Mouse (Mus musculus) monocyte, adult 5-6 weeks (primary cell): Measurements from ENCODE around the gene Dnmt3a. TPM values are rescaled to one million over a fixed set of nuclear protein-coding genes. Genes with fewer than 3 reads are reported as not detected.

Experiments used
- ATAC-seq: fragments of 153-309, 156-312 bp; replicated peaks from 2 replicates; pipeline ENCODE4 v1.8.0; 2017; ENCODE audit warnings: mild to moderate bottlenecking; ENCODE audit not compliant: low TSS enrichment, insufficient number of reproducible peaks, severe bottlenecking, poor library complexity, low FRiP score
- total RNA-seq: library from RNA; stranded (forward); fragments of 200-1000, 200-491, 200-594 nt; gene quantifications from 3 replicates; pipeline ENCODE4 v1.2.3, GENCODE M21; 2017

Gene Dnmt3a
- total RNA-seq, 1 experiment from 2014 or later = 18.2 TPM

GRCm38 (mm10) chr12:3842843-3843242 lies 37.0 kb downstream of the Dnmt3a start:
- no peak for ATAC-seq

DNA sequence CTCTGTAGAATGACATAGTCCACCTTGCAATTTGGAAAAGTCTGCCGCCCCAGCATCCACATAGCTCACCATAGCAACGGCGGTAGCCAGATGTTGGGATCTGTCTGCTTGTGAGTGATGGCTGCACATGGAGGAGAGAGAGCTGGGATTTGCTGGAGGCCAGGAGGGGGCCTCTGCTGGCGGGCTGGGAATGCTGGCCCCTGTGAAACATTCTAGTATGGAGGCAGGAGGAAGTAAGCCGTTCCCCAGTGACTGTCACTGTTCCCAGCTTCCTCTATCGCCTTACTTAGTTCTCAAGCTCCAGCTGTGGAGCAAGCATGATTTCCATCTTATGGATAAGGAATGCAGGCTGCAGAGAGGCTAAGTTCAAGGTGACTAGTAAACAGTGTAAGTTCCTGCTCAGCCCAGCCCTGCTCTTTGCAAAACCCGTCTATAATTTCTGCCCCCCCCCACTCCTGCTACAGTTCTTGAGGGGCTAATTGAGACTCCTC lies 37.6 kb downstream of the Dnmt3a start:
- no peak for ATAC-seq

- no peak for ATAC-seq
Measured at GRCm38 (mm10) chr12:3843918-3844317, 38.1 kb downstream of the Dnmt3a start.

DNA sequence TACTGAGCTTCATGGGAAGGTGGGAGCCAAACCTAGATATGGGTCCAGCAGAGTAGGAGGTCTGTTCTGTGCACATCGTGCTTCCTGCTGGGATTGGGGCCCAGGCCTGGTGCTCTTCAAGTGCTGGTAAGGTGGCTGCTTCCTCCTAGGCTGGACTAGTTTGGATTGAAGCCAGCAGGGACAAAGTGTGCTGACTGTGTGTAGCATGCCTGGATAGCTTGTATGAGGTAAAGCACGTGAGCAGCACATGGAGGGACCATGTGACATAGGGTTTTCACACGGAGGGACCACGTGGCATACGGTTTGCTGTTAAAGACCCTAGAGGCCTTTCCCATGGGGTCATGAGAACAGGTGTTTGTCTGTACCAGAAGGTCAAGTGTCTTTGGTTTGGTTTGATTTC lies 38.5 kb downstream of the Dnmt3a start:
- ATAC-seq = no peak

DNA sequence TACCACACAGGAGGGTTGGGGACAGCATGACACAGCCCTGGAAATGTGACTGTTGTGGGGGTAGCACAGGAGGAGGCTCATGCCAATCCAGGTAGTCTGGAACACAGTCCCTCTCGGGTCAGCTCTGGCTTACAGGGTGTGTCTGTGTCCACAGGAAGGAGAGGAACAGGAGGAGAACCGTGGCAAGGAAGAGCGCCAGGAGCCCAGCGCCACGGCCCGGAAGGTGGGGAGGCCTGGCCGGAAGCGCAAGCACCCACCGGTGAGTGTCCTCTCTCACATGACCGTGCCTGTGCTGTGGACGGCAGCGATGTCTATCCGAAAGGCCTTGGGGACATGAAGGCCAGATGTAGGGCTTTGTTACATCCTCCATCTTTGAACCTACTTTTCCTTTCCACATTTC lies 43.7 kb downstream of the Dnmt3a start:
- no peak for ATAC-seq

GRCm38 (mm10) chr12:3850165-3850564 lies 44.4 kb downstream of the Dnmt3a start:
- ATAC-seq = no peak

GRCm38 (mm10) chr12:3850731-3851130 lies 44.9 kb downstream of the Dnmt3a start:
- ATAC-seq = no peak

- ATAC-seq = no peak
Measured at GRCm38 (mm10) chr12:3851179-3851578, 45.4 kb downstream of the Dnmt3a start.

- ATAC-seq = 0 out of 2 replicates have a peak, but pooled peaks have one; percentile 20
Measured at GRCm38 (mm10) chr12:3852521-3852920, 46.7 kb downstream of the Dnmt3a start.

GRCm38 (mm10) chr12:3854419-3854818 lies 48.6 kb downstream of the Dnmt3a start:
- no peak for ATAC-seq

GRCm38 (mm10) chr12:3855762-3856501 lies 50.1 kb downstream of the Dnmt3a start:
- ATAC-seq = peak; percentile 29; the same call in 1 of the 2 replicates

GRCm38 (mm10) chr12:3856748-3857147 lies 50.9 kb downstream of the Dnmt3a start:
- ATAC-seq = no peak

GRCm38 (mm10) chr12:3857231-3857630 lies 51.4 kb downstream of the Dnmt3a start:
- no peak for ATAC-seq

GRCm38 (mm10) chr12:3857773-3858172 lies 52.0 kb downstream of the Dnmt3a start:
- no peak for ATAC-seq

DNA sequence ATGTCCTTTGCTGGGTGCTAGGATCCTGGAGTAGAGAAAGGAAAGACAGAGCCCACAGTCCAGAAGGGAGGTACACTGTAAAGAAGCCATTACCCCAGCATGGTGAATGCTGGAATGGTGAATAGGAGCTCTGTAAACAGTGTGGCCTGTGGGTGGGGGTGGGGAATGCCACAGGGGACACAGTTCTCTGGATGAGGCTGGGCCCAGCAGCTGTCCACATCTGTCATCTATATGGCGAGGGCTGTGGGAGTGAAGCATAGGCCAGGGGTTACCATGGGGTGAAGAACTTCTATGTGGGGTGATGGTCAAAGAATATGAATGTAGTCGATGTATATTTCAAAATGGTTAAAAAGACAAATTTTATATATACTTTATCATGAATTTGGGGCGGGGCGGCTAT lies 52.9 kb downstream of the Dnmt3a start:
- no peak for ATAC-seq

DNA sequence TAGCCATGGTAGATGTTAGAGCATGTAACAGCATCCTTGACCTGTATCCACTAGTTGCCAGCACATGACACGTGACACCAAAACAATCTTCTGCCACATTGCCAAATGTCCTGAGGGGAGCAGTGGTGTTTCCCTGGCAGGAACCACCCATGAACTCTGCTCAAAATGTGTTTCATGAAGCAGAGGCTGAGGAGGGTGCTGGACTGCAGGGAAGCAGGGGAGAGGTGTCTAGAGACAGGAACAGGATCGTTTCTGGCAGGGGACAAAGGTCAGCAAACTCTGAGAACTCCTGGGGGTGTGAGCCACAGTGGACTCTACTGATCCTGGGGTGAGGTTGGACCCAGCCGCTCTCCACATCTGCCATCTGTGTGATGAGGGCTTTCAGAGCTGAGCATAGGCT lies 53.7 kb downstream of the Dnmt3a start:
- no peak for ATAC-seq

DNA sequence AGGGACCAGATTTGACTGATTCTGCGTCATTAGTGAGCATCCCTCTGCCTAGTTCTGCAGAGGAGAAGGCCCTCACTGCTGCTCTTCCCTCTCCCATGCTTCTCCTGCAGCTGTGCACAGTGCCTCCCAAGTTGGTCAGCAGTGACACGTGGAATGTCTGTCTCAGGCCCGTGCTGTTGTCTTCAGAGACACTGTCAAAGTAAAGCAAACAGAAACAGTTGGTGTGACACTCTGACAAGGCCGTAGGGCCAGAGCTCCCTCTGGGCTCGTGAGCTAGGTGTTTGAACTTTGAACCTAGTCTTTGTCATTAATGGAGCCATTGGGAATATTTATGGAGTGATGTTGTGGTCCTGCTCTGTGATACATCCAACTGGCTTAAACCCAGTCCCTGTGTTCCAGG lies 54.2 kb downstream of the Dnmt3a start:
- ATAC-seq = no peak

DNA sequence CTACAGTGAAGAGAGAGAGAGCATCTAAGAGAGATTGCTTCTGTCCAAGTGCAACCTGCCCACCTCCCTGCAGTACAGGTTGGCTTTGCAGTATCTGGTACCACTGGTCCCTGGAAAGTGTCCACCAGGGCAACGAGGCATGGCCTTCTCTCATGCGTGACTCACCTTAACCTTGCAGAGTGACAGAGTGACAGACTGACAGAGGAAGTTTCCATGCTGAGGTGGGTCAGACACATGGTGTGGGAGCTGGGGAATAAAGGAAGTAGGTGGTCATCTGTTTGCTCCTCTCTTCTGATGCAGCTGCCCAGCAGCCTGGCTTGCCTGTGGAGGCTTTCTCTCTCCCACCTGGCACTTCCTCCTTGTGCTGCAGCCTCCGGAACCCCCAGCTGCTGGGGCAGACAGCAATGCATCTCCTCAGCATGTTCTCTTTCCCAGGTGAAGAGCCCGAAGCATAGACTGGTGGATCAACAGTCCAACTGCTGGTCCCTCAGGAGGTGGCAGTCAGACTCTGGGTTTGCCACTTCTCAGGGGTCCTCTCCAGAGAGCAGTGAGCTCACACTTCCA lies 55.9 kb downstream of the Dnmt3a start:
- ATAC-seq = no peak; the same call in 1 of the 2 replicates

DNA sequence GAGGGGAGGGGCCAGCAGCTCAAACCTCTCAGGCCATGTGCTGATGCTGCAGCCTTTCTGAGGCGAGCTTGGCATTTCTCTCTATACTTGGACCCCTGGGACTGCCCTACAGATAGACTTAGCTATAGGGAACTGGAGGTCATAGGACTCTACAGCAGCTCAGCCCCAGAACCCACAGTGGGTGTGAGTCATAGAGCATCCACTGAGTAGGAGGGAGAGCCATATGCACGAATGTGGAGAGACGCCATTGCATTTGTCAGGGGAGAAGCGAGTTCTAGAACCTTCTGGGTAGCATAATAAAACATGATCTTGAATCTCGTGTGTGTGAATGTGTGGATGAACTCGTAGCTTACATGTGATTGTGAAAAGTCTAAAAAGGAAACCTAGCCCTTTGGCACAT lies 56.4 kb downstream of the Dnmt3a start:
- ATAC-seq = no peak

- ATAC-seq = no peak
Measured at GRCm38 (mm10) chr12:3864208-3864607, 58.4 kb downstream of the Dnmt3a start.
